Mouse (Mus musculus): ENCODE data around the gene Grik3.

Grik3 gene

GRCm38 (mm10) chr4:125491505-125492121 lies 1.1 kb downstream of the Grik3 start:
- DNase-seq (ENCODE audit: low read depth, low spot score), result no peak

- no peak for DNase-seq (ENCODE audit: low read depth, low spot score)
These were observed 1.6 kb downstream of the Grik3 start for GRCm38 (mm10) chr4:125492122-125492505.

- DNase-seq (ENCODE audit: low read depth, low spot score), result no peak
These were observed 2.2 kb downstream of the Grik3 start for GRCm38 (mm10) chr4:125492706-125493105.

- DNase-seq (ENCODE audit: low read depth, low spot score), result no peak
These were observed 2.6 kb downstream of the Grik3 start for GRCm38 (mm10) chr4:125493124-125493523.

- DNase-seq (ENCODE audit: low read depth, low spot score), result no peak
These were observed 5.0 kb downstream of the Grik3 start for GRCm38 (mm10) chr4:125495477-125495876.

GRCm38 (mm10) chr4:125497001-125497400 lies 6.5 kb downstream of the Grik3 start:
- no peak for DNase-seq (ENCODE audit: low read depth, low spot score)

- DNase-seq (ENCODE audit: low read depth, low spot score), result no peak
These were observed 7.0 kb downstream of the Grik3 start for GRCm38 (mm10) chr4:125497471-125497870.

GRCm38 (mm10) chr4:125498866-125499265 lies 8.4 kb downstream of the Grik3 start:
- DNase-seq (ENCODE audit: low read depth, low spot score), result no peak

- DNase-seq (ENCODE audit: low read depth, low spot score), result no peak
These were observed 12.4 kb downstream of the Grik3 start for GRCm38 (mm10) chr4:125502861-125503260.

- no peak for DNase-seq (ENCODE audit: low read depth, low spot score)
These were observed 21.9 kb downstream of the Grik3 start for GRCm38 (mm10) chr4:125512434-125512833.

- no peak for DNase-seq (ENCODE audit: low read depth, low spot score)
These were observed 25.1 kb downstream of the Grik3 start for GRCm38 (mm10) chr4:125515646-125516045.

GRCm38 (mm10) chr4:125516612-125517011 lies 26.1 kb downstream of the Grik3 start:
- no peak for DNase-seq (ENCODE audit: low read depth, low spot score)

- DNase-seq (ENCODE audit: low read depth, low spot score), result no peak
These were observed 28.4 kb downstream of the Grik3 start for GRCm38 (mm10) chr4:125518861-125519260.

GRCm38 (mm10) chr4:125522931-125523330 lies 32.4 kb downstream of the Grik3 start:
- no peak for DNase-seq (ENCODE audit: low read depth, low spot score)

GRCm38 (mm10) chr4:125525266-125525665 lies 34.8 kb downstream of the Grik3 start:
- DNase-seq (ENCODE audit: low read depth, low spot score), result no peak

- no peak for DNase-seq (ENCODE audit: low read depth, low spot score)
These were observed 35.9 kb downstream of the Grik3 start for GRCm38 (mm10) chr4:125526425-125526824.

- no peak for DNase-seq (ENCODE audit: low read depth, low spot score)
These were observed 43.5 kb downstream of the Grik3 start for GRCm38 (mm10) chr4:125533965-125534364.

GRCm38 (mm10) chr4:125534449-125534848 lies 43.9 kb downstream of the Grik3 start:
- DNase-seq (ENCODE audit: low read depth, low spot score), result no peak

- no peak for DNase-seq (ENCODE audit: low read depth, low spot score)
These were observed 44.5 kb downstream of the Grik3 start for GRCm38 (mm10) chr4:125534991-125535401.

GRCm38 (mm10) chr4:125535465-125535864 lies 45.0 kb downstream of the Grik3 start:
- no peak for DNase-seq (ENCODE audit: low read depth, low spot score)

GRCm38 (mm10) chr4:125535977-125536376 lies 45.5 kb downstream of the Grik3 start:
- DNase-seq (ENCODE audit: low read depth, low spot score), result no peak

- no peak for DNase-seq (ENCODE audit: low read depth, low spot score)
These were observed 47.9 kb downstream of the Grik3 start for GRCm38 (mm10) chr4:125538301-125538965.

GRCm38 (mm10) chr4:125539617-125540016 lies 49.1 kb downstream of the Grik3 start:
- DNase-seq (ENCODE audit: low read depth, low spot score), result no peak

All from telencephalon, adult 2 months (tissue).